Mouse (Mus musculus) adrenal gland, postnatal 10 days (tissue): ENCODE data around the gene Gnb1l. TPM values are rescaled to one million over a fixed set of nuclear protein-coding genes. Genes with fewer than 3 reads are reported as not detected.
"Not testable (repeated sequence)": the region's sequence is repeated elsewhere in the genome, so short reads cannot be mapped to it uniquely, and the experiment has no call there.

ENCODE experiments used
- DNase-seq: peaks from one replicate; pipeline ENCODE4 v3.0.0; 2021; ENCODE audit warnings: mixed read lengths
- total RNA-seq, 2 experiments: library from RNA; stranded (reverse); gene quantifications; 2 replicates each; pipeline ENCODE4 v1.2.3; 2021

Gnb1l gene
- total RNA-seq, 2 experiments from 2014 or later, result 6.3 to 7.7 TPM

DNA sequence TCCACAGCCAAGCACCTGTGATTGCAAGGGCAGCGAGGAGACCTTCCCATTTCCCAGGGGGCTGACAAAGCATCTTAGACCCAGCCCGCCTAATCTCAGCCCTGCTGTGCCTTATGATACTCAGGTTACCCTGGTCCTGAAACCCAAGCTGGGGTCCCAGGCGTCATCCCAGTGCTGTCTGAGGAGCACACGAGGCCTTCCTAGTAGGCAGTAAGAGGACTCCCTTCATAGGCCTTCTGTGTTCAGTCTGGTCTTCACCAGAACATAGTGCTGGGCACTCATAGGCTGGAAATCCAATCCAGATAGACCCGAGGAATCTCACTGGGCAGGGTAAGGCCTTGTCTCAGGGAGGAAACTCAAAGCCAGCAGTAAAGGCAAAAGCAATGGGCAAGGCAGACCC is 14.7 kb upstream of the Gnb1l start:
- DNase-seq, result no peak

DNA sequence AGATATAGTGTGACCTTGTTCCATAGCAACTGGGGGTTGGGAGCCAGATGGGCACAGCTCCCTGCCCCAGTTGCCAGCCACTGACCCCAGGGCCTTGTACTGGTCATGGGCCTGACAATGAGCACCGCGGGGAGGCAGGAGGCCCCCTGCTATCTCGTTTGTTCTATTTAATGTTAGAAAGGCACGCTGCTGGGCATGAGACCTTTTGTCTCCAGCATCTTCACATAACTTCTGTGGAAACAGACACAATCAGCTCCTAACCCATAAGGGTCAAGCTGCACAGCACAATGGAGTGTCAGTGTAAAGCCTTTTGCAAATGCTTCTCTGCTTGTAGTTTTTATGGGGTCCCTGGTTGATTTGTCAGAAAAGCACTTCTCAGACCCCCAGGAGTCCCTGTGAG is 14.1 kb upstream of the Gnb1l start:
- DNase-seq, result no peak

DNA sequence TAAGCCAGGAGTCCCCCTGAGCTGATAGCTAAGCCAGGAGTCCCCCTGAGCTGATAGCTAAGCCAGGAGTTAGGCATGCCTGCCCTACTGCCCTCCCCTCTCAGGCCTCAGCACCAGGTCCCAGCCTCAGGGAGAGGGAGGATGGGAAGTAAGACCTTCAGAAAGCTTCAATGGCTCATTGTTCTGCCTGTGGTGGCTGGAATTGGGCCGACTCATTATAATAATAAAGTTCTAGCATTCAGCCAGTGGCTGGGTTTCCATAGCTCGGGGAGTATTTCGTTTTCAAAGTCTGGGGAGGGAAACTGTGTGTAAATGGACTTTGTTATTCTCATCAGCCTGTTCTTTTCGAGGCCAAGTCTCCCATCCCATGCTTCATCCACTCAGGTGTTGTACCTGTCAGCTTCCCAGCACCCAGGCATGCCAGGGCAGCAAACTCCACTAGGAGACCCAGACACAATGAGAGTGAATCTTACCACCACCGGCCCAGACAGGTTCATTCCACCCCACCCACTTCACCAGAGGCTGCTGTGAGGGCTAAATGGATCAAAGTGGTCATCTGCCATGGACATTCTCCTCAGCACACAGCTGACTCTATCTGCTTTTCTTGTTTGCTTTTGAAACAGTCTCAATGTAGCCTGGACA is 13.6 kb upstream of the Gnb1l start:
- DNase-seq, result no peak

DNA sequence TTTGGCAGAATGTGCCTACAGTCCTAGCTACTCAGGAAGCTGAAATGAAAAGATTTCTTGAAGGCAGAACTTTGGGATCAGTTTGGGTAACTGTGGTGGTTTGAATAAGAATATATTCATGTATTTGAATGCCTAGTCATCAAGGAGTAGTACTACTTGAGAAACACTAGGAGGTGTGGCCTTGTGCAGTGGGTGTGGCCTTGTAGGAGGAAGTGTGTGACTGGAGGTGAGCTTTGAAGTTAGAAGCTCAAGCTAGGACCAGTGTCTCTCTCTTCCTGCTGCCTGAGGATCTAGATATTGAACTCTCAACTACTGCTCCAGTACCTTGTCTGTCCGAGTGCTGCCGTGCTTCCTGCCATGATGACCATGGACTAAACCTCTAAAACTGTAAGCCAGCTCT is 12.4 kb upstream of the Gnb1l start:
- no peak for DNase-seq

DNA sequence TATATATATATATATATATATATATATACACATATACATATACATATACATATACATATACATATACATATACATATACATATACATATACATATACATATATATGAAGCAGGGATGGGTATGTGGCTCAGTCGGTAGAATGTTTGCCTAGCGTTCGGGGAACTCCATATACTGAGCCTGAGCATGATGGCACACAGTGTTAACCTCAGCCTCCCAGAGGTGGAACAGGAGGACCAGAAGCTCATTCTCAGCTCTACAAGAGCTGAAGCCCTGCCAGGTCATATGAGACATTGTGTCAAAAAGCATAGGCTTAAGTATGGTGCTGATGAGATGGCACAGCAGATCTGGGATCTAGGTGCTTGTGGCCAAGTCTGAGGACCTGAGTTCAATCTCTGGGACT is 8.2 kb upstream of the Gnb1l start:
- DNase-seq, result no peak

DNA sequence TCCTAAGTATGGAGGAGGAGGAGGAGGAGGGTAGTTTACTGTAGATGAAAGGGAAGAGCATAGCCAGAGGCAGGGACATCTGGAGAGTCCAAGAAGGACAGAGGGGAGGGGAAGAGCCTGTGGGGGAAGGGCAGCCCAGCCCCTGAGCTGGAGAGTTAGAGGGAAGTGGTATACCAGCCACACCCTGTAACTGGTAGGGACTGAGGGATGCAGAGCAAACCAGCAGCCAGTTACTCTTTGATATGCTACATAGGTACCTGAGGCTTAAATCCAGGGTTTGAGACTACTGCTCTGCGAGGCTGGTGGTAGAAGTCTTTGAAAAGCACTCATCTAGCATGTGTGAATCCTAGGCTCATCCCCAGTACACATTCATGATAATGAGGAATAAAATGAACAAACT is 7.6 kb upstream of the Gnb1l start:
- DNase-seq, result no peak

DNA sequence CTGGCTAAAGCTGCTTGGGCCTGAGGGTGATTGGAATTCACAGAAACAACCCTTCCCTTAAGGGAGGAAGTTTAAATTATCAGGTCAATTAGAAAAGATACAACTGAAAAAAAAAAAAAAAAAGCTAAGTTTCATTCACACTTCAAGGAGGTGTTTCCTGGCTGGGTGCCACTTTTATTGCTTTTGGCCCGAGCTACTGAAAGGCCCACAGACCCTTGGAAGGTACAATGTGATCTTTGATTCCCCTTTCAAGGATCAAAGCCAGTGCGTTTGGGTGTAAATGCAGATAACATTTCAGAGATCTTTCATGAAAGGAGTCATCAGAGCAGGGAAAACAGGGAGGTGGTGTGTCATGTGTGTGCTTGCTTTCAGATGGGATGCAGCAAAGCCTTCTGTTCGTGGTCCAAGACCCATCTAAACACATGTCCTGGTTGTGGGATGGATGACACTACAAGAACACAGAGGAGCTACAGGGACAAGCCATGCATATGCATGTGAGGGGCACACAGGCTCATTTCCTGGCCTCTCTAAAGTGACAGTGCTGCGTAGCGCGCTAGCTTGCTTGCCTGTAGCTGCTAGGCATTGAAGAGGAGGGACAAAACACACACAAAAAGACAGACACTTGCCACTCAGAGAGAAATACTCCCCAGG is 523 bp upstream of the Gnb1l start:
- DNase-seq, result no peak

DNA sequence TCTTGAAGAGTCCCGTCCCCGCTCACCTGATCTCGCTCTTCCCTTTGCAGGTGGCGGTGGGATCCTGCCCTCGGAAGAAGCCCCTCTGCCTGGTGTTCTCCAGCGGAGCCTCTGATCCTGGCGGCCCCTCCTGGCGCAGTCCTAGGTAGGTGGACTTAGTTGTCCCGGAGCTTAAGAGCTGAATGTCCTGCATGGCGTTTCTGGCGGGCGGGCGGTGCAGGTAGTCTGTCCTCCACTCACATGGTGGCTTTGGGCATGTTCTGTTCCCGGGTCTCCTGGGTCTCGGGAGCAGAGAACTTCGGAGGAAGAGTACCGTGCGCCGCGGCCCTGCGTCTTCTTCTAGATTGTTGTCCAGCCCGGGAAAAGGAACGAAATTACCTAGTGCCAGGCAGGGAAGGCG is 483 bp downstream of the Gnb1l start:
- peak; percentile 44 for DNase-seq

DNA sequence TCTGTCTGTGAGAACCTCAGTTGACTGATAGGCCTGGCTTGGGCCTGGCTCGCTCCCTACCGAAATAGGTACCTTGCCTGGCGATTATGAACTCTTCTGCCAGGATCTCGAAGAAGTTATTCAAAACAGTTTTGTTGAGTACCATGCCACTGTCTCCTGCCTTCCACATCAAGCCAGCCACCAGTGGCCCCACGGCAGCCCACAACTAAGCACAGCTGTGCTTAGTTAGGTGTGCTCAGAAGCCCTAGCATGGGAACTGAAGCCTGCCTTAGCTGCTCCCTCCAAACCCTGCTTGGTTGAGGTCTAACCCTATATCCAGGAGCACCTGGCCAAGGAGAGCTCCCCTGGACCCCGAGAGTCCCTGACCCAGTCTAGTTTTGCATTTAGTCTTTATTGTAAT is 3.0 kb downstream of the Gnb1l start:
- no peak for DNase-seq

DNA sequence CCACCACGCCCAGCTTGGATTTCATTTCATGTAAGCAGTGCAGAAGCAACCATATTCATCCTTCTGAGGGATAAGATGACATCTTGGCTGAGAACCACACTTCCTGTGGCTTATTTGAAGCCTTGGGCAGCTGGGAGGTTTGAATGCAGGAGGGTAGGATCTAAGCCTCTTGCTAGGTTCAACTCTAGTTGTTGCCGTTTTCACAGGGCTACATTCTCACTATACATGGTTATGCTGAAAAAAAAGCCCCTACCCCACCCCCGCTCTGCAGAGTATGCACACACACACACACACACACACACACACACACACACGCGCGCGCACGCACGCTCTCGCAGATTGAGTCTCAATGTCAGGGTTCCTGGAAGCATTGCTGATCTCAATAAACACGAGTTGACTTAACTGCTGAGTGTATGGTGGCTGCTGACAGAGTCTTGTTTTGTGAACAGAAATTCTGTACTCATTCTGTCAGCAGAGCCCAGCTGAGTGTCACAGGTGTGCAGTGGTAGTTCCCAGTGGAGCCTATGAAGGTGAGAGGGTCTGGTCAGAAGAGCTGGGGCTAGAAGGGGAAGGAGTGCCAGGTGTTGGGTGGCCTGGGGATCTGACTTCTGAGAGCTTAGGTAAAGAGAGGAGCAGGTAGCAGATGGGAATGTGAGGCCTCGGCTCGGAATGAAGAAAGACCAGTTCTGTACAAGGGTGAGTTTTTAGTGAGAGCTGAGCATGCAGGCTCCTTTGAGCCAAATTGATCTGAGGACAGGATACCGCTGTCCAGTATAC is 5.2 kb downstream of the Gnb1l start:
- no peak for DNase-seq

DNA sequence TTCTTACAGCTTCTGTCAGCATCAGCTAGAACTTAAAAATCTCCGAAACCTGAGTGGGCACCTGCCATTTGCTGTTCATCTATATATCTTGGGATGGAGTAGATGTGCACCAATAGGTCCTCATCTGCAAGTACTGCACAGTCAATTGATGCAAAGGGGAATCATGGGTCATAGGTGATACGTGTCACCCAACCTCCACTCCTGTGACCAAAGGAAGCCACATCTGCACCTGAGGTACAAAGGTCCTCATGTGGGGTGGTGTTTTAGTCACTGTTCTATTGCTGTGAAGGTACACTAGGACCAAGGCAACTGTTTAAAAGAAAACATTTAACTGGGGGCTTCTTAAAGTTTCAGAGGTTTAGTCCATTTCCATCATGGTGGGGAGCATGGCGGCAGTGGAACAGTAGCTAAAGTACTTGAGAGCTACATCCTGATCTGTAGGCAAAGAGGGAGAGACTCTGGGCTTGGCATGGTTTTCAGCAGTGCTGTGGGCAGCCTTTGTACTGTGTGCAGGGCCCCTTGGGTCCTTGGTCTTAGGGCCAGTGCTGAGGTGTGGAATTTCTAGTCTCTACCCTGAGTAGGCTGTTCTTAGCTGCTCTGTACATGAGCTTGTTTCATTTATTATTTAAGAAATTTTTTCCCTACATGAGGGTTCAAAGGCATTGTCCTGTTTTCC is 8.1 kb downstream of the Gnb1l start:
- DNase-seq, result no peak

DNA sequence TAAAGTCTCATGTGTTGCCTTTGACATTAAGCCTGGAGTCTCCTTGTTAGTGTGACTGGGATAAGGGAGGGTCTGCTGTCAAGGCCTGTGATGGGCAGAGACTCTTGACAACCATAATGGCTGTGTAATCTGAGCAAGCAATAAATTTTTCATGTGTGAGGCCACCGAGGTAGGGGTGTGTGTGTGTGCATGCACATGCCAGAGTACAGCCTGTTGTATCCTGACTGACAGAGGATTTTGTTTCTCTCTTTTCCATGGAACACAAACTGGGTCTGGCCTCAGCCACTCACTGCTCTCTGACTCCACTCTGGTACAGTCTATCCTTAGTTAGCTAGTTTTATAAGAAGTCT is 8.7 kb downstream of the Gnb1l start:
- no peak for DNase-seq

DNA sequence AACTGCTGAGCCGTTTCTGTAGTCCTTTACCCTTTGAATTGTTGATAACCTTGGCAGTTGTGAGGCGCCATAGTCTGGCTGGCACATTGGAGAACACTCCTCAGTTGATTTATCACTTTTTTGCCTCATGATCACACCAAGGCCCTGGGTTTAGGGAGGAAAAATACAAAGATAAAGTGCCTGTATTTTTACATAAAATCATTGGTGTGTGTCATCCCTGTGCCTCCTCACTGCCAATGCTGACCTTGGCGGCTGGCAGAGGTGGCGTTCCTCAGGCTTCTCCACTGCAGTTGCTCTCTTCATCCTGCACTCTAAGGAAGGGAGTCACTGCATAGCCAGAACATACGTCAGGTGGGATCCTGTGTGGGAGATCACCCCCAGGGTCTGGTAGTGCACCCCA is 13.2 kb downstream of the Gnb1l start:
- peak; percentile 51 for DNase-seq

DNA sequence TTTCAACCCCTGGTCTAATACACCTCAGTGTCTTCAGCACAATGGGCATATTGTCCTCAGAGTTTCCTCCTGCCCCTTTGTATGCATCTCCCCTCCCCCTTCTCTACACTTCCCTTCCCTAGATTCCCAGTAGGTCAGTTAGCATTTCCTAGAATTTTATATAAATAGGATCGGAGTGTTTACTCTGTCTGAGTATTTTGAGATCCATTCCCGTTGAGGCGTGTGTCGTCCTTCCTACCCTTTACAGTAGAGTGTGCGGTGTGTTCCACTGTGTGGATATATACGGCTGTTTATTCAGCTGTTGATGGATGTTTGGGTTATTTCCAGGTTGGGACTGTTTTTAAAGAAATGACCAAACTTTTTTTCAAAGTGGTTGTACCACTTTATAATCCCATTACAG is 15.0 kb downstream of the Gnb1l start:
- DNase-seq, result no peak

DNA sequence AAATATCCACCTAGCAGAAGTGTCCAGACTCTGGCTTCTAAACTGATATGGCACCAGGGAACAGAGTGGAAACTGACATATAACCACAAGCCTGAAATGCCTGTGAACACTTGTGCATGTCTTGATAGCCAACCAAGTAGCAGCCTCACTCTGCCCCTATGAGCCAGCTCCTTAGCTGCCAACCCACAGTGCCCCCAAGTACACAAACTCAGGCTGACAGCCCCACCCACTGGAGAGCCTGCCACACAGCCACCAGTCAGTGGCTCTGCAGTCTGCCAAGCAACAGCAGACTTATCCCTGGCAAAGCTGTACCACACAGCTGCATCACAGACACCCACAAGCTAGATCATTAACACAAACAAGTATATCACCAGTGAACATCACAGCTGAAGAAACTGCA is 19.6 kb downstream of the Gnb1l start:
- DNase-seq, result peak; percentile 33

DNA sequence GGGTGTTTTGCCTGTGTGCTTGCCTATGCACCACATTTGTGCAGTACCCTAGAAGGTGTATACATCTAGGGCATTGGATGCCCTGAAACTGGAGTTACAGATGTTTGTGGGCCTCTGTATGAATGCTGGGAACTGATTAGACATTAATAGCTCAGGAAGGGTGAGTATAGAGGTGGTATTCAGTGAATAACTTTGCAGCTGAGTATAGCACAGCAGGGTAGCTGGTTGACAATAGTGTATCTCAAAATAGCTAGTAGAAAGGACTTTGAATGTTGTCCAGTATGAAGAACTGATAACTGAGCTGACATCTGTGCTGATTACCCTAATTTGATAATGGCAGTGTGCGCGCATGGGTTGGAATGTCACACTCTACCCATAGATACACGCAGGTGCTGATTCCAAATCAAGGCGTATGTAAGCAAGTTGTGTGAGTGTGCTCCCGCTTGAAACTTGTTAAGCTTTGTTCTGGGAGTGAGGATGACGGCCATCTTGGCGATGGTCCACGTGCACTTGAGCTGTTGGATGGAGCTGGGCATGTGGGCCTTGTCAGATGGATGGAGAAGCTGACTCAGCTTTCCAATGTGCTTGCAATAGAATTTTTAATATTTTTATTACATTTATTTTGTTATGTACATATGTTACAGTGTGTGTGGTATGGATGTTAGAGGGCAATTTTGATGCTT is 25.2 kb downstream of the Gnb1l start:
- DNase-seq, result no peak

DNA sequence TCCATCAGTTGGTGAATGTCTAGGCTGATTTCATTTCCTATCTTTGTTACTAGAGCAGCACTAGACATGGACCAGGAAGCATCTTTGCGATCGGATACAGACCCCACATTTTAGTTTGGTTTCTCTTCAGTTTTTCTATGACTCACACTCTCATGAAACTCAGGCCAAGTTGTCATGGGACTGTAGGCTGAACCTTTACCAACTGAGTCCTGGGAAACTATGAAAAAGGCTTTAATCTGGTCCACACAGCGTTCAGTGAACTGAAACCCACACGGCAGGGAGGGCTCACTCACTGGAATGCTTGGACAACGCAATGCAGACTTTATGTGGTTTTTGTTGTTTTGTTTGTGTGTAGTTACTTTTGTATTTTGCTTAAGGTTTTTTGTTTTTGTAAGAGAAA is 30.1 kb downstream of the Gnb1l start:
- no peak for DNase-seq

DNA sequence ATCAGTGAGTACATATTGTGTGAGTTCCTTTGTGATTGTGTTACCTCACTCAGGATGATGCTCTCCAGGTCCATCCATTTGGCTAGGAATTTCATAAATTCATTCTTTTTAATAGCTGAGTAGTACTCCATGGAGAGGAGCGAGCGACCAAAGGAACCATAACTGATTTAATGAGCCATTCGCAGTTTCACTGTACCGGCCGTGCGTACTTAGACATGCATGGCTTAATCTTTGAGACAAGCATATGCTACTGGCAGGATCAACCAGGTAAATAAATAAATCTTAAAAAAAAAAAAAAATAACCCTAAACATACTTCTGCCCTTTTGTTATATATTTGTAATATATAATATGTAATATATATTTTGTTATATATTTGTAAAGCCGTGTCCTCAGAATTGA is 34.5 kb downstream of the Gnb1l start:
- DNase-seq, result not testable (repeated sequence)

DNA sequence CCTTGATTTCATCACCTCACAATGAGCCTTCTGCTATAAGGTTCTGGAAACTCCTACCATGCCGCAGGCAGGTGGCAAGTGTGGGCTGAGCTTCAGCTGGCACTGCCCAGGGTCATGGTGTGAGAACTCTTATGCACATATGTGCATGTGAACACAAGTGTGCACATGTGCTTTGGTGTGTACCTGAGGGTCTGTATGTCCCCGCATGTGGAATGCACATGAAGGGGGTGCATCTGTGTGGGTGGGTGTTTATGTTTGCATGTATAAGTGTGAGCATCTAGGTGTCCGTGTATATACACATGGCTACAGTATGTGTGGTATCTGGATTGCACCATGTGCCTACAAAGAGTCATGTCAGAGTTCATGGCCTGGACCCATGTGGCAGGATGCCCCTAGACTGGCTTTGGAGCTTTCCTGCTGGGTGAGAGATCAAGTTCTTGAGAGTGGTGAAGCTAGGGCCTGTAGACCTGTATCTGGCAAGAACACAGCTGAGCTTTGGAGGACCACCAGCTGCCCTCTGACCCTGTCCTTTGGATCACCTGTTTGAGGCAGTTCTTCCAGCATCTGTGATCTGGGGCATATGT is 39.0 kb downstream of the Gnb1l start:
- peak; percentile 72 for DNase-seq

DNA sequence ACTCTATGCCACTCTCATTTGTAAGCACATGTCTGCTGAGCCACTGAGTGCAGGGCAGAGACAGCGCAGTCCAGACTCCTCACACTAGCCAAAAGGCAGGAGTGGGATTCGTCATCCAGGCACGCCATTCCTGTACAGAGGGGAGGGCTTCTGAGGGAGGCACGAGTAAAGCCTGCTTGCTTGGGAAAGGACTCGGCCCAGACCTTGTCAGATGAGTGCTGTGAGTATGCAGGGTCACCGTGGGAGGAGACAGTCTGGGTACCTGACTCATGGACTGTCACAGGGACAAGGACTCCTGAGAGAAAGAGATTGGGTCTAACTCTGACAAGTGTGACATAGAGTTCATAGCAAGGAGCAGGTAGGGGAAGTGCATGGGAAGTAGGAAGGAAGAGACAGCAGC is 40.8 kb downstream of the Gnb1l start:
- no peak for DNase-seq

DNA sequence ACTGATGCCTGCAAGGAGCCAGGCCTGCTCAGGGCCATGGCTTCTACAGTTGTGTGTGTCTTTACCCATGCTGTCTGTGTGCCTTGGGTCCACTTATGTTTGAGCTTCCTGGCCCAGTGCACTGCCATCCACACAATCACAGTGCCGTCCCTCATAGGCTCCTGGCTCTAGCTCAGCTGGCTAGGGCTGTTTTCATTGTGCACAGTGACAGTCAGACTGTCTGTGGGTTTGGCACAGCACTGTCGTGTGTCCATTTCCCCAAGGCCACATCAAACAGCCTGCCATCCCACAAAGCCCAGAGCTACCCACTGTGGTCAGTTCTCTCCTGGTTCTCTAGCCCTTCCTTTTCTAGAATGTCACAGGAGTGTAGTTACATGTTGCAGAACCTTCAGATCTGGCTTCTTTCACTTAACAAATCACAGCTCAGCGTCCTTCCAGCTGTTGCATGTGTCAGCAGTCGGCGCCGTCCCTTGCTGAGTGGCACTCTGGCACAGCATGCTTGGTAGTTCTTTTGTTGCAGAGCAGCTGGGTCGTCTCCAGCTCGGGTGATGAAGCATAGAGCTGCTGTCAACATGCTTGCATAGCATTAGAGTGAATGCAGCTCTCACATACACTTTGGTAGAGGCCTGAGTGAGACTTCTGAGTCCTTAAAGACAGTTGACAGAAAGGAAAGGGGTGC is 44.8 kb downstream of the Gnb1l start:
- DNase-seq, result peak; percentile 58

DNA sequence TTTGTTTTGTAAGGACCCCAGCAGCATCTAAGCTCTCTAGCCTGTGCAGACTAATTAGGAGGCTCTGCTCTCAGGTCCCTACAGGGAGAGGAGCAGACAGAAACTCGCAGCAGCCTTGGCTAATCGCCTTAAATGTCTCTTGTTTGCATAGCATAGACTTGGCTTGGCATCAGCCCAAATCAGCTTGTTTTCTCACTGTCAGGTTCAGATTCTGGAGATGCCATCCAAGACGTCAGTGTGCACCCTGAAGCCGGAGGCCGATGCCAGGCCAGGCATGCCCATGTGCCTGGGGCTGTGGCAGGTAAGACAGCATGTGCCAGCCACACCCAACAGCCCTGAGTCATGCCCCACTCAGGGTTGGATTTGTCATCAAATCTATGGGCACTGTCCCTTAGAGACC is 49.4 kb downstream of the Gnb1l start:
- no peak for DNase-seq
